Mouse (Mus musculus) hematopoietic stem cell, adult 5-6 weeks (primary cell): ENCODE data around the gene Cers3. TPM values are rescaled to one million over a fixed set of nuclear protein-coding genes. Genes with fewer than 3 reads are reported as not detected.

Experiments used
- ATAC-seq, 2 experiments: fragments of 125-278 bp in 1 of 2; replicated peaks in 1 of 2; 2 replicates each; pipeline ENCODE4 v1.8.0; 2016 to 2017; ENCODE audit warnings: inconsistent platforms in 2 of 2, mild to moderate bottlenecking in 2 of 2, moderate number of reproducible peaks in 2 of 2, low read depth in 1 of 2, moderate TSS enrichment in 1 of 2; ENCODE audit not compliant: low FRiP score in 2 of 2, poor library complexity in 2 of 2, severe bottlenecking in 2 of 2, insufficient read depth in 1 of 2, low TSS enrichment in 1 of 2
- total RNA-seq: library from RNA; stranded (forward); fragments of 172-1452, 232-1000 nt; gene quantifications from 2 replicates; pipeline ENCODE4 v1.2.3, GENCODE M21; 2017

Cers3 gene
- total RNA-seq, 1 experiment from 2014 or later = not detected

- ATAC-seq = no peak
Observed at GRCm38 (mm10) chr7:66812289-66812688, 69.0 kb downstream of the Cers3 start.

- no peak for ATAC-seq
Observed at GRCm38 (mm10) chr7:66812737-66813136, 69.4 kb downstream of the Cers3 start.

DNA sequence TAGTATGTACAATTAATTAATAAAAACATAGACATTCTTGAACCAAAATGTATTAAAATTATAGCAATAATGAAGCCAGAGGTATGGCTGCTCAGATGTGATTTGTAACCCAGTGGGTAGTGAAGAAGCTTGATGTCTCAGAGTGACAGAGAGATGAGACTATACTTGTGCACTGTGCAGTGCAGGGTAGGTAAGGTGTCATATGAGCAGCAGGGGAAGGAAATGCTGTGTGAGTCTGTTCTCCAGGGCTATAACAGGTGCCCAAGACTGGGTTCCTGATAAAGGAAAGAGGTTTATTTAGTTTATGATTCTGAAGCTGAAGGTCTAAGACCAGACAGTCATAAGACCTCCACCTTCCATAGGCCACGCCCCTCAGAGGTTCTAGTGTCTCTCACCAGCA lies 69.9 kb downstream of the Cers3 start:
- ATAC-seq = no peak

GRCm38 (mm10) chr7:66815526-66815925 lies 72.2 kb downstream of the Cers3 start:
- no peak for ATAC-seq

- peak; percentile 75 to 78; a peak in 3 of 4 replicates for ATAC-seq
Observed at GRCm38 (mm10) chr7:66820034-66820433, 76.7 kb downstream of the Cers3 start.

- ATAC-seq = no peak
Observed at GRCm38 (mm10) chr7:66830803-66831202, 87.5 kb downstream of the Cers3 start.

DNA sequence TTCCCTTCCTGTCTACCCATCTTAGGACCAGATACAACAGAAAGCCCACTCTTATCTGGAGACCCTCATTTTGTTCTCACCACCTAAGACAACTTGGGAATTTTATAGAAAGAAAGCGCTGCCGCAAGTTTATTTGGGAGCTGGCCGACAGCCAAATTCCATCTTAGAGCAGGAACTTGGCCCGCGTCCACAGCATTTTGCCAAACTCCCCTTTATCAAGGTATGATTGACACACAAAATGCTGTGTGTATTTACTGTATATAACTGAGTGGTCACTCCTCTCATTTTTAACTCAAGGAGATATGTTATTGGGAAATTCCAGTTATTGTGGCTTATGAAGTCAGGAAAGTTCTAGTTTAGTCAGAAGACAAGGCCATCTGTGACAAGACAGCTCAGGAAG lies 88.0 kb downstream of the Cers3 start:
- no peak for ATAC-seq

GRCm38 (mm10) chr7:66839463-66840007 lies 96.2 kb downstream of the Cers3 start, which contains the start of gene Adamts17:
Adamts17 (plus strand) TSS chr7:66839735.
- peak; percentile 92 to 96 for ATAC-seq

- peak in 1 of 2 experiments; percentile 23; a peak in 2 of 4 replicates for ATAC-seq
Observed at GRCm38 (mm10) chr7:66840008-66840719, 96.9 kb downstream of the Cers3 start.

DNA sequence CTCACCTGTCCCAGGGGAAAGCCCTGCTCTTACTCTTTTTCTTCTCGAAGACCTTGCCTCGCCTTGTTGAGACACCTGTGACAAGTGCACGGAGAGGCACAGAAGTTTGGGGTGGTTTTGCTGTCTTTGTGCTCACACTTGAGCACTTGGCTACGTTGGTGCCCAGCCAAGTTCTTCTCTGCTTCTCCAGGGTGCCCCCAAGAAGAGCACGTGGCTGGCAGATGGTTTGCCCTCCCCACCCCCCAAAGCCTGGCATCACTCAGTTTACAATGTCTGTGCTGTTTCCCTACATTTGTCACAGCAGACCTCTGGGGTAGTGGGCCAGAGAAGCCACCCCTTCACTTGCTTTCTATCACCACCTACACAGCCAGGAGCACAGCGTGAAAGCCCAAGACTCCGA lies 97.9 kb downstream of the Cers3 start:
- ATAC-seq = no peak

DNA sequence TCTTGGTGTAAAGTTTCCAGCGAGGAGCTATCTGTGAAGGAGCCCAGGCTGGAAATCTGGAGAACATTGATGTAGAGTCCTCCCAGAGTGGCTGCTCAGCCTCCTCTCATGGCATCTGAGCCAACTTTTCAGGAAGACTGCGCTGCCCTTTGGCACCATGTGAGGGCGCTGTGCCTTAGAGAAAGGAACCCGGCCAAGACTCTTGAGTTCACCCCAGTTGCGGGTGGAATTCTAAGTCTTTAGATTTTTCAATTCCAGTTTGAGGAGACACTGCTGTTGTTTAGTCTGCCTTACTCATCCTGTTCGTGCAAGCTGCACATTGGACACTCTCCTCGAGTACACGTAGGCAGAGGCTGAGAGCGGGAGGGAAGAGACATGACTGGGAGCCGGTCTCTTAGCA lies 98.7 kb downstream of the Cers3 start:
- no peak for ATAC-seq

DNA sequence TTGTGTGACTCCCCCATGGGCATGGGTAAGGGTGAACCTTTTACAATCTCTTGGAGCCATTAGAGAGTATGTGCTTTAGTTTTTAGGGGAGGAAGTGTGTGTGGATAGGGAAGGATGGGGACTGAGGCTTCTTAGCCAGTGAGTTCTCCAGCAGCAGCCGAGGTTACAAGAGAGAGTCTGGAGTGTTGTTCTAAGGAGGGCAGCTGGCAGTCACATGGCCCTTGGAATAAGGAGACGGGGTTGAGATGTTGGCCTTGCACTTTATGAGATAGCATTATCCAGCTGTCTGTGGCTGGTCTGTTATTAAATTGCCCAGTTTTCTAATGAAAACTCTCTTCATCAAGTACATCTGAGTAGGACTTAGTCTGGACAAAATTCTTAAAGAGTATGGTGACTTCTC lies 100.5 kb downstream of the Cers3 start:
- ATAC-seq = no peak

- no peak for ATAC-seq
Observed at GRCm38 (mm10) chr7:66846582-66846981, 103.3 kb downstream of the Cers3 start.

DNA sequence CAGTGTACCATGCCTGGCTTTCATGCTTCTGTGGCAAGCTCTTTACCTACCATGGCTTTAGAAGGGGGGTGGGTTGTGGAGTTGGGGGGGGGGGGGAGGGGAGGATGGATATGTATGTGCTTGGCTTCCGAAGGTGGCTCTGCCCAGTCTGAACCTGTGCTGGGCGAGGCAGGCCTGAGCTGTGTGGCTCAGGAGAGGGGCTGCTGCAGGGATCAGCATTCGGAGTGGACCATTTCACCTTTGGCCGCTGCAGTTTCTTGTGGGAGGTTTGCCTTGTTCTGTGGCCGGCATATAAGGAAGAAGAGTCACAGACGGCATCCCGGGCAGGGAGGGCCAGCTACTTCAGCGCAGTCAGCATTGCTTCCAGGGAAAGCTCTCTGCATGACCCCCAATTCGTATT lies 104.0 kb downstream of the Cers3 start:
- ATAC-seq = no peak

- ATAC-seq = no peak
Observed at GRCm38 (mm10) chr7:66849316-66849715, 106.0 kb downstream of the Cers3 start.

- ATAC-seq = no peak
Observed at GRCm38 (mm10) chr7:66852164-66852563, 108.9 kb downstream of the Cers3 start.

DNA sequence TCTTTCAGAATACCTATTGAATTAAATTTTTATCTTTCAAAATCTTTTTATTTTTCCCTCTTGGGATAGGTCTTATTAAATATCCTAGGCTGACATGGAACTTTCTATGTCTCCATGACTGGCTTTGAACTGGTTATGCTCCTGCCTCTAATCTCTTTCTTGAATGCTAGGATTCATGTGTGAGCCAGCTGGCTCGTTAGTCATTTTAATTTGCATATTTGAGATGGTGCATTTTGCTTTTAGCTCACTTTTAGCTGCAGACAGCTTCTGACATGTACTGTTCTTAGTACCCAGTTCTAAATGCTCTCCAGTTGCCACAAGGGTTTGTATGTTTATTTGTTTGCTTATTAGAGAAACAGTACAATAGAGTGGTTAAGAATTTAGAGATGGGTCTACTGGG lies 114.3 kb downstream of the Cers3 start:
- no peak for ATAC-seq

GRCm38 (mm10) chr7:66858247-66859075 lies 115.2 kb downstream of the Cers3 start:
- no peak for ATAC-seq
